Mouse (Mus musculus) thymus, postnatal 14 days (tissue): ENCODE measurements around the gene Rack1.

Experiments used
- DNase-seq: peaks from one replicate; pipeline ENCODE4 v3.0.0; 2021

The Rack1 gene

DNA sequence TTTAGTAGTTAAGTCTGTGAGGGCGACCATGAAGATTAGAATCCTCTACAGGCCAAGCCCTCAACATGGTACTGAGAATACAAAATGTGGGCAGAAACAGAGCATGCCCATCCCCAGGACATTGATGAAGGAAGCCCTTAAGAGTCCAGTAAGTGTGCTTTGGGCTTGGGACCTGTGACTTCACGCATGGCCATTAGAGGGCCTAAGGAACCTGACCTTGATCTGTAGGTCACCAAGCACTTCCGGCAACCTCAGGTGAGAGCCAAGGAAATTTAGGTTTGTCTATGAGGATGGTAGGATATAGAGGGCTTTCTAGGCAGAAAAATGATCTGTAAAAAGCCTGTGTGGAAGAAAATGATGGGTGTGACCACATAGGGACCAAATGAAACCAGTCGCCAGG lies 3.8 kb upstream of the Rack1 start:
- no peak for DNase-seq

DNA sequence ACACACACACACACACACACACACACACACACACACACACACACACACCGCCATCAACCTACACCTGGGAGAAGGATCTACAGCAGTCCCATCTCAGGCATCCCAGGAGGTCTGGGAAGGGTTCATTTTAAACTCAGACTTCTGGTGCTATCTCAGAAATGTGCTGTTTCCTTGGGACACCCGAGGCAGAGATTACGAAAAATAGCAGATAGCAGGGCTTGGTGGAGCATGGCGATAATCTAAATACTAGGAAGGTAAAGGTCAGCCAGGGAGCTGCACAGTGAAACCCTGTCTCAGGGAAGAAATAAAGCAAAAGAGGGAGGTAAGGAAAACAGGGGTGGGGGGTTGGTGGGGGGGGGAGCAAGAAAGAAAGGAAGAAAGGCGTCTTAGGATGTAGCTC lies 2.8 kb upstream of the Rack1 start:
- DNase-seq = no peak

DNA sequence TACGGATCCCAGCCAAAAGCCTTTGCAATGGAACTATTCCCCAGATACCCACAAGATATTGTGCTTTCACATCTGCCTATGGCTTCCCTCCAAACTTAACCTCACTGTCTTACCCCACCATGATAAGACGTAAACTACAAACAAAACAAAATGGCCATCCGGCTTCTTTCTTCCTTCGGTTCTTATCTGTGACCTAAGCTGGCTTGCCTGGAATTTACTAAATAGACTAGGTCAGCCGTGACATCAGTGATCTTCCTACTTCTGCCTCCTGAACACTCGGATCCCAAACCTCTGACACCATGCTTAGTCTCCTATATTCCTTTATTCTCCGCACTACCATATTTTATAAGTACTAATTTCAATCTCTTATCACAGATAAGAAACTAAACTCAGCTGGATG lies 1.8 kb upstream of the Rack1 start:
- no peak for DNase-seq

DNA sequence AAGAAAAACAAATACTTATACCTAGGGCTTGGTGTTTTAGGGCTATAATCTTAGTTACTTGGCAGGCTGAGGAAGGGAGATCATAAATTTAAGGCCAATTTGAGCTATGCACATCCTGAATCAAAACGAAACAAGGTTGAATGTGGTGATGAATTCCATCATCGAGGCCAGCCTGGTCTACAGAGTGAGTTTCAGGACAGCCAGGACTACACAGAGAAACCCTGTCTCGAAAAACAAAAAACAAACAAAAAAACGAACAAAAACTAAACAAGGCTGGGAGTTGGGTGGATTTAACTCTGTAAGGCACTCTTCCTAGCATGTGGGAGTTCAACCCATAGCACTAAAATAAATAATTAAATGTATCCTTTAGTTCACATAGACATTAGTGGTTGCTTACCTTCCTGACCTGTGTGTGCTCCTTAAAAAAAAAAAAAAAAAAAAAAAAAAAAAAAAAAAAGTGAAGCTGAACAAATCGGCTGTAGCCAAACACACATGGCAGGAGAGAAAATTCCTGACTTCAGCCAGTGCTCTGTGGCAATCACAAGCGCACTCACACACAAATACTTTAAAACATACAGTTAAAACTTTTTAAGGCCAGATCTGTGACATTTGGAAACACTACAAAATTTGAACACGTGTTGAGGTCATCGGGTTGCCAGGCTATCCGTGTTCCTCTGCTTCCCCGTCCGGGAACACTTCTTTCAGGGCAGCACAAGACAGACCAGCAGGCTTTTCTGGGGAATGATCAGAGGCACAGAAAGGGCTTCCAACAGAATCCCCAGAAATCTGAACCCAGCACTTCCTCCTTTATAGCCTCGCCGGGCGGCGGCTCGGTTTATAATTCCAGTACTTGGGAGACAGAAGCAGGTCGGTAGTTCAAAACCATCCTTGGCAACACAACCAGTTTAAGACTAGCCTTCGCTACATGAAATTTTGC lies 880 bp upstream of the Rack1 start:
- no peak for DNase-seq

DNA sequence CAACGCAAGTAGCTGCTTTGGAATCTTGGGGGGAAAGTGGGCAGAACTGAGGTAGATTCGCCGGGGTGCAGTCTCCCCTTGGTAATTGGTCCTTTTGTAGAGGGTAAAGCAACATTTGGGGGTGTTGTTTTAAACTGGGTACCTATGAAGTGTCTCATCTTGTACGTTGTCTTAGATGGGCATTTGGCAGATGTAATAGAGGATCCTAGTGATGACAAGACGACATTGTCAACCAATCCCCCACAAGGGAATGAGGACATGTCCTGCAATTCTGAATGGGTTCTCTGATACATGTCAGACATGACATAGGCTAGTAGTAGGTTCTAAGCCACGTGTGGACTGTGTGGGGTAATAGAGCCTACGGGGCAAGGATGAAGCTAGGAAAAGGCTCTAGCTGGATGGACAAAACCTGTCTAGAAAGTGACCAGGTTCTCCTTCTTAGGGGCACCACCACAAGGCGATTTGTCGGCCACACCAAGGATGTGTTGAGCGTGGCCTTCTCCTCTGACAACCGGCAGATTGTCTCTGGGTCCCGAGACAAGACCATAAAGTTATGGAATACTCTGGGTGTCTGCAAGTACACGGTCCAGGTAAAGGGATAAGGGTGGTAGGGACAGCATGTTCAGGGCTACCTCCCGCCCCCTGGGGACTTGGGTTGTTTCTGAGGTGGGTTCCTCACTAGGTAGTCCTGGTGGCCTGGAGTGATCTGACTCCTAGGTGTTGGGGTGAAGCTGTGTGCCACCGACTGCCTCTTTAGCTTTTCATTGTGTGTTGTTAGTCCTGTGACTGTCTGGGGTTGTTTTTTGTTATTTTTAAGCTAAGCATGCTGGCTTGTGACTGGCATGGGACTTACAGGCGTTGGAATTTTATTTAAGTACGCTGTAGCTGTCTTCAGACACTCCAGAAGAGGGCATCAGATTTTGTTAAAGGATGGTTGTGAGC lies 2.0 kb downstream of the Rack1 start:
- DNase-seq = no peak

DNA sequence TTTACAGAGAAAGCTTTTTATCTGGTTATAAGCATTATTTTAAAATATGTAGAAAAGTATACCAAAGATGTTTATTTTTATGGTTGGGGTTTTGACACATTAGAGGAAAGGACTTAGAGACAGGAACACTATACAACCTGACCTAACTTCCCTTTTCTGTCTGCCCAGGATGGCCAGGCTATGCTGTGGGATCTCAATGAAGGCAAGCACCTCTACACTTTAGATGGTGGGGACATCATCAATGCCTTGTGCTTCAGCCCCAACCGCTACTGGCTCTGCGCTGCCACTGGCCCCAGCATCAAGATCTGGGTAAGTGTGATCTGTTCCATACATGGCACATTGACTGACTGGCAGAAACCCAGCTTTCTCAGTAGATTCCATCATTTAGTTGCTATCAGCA lies 3.9 kb downstream of the Rack1 start:
- no peak for DNase-seq

DNA sequence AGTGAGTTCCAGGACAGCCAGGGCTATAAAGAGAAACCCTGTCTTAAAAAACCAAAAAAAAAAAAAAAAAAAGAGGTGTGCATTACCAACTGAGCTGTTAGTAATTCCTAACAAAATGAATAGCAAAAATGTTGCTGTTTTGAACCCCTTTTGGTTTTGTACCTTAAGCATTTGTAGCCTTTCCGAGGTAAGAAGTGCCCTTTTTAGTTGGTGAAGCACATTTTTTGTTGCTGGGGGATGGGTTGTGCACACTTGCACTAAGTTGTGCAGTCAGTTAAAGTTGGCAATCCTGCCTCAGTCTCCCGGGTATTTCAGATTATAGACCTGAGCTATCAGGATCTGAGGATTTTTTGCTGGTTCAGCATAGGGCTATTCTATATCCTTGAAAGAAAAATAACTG lies 4.8 kb downstream of the Rack1 start:
- no peak for DNase-seq

DNA sequence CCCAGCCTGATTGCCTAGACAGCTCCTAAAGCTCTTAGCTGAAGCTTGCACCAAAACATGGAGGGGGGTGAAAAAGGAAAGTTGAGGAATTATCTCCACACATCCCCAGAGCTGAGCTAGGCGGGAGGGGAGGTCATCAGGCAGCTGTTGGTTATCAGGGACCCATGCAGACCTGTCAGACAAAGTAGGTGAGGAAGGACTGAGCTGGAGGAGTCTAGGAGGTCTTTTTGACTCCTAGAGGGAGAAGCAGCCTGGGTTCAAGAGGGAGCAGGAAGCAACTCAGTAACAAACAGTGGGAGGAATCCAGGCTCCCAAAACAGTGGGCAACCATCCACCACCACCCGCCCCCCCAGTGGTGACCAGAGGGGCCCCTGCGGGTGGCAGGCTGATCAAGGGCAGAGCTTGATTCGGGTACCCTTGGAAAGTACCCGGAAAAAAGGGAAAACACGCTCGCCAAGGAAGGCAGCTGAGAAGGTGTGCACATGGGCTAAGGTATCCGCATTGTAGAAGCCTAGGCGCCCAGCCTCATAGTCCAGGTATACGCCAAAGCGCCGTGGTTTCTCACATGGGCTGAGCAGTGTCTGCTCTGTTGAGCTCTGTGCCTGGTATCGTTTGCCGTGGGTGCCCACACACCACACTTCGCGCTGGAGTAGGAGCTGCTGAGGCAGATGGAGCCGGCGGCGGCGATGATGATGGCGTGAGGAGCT lies 6.9 kb downstream of the Rack1 start:
- no peak for DNase-seq

DNA sequence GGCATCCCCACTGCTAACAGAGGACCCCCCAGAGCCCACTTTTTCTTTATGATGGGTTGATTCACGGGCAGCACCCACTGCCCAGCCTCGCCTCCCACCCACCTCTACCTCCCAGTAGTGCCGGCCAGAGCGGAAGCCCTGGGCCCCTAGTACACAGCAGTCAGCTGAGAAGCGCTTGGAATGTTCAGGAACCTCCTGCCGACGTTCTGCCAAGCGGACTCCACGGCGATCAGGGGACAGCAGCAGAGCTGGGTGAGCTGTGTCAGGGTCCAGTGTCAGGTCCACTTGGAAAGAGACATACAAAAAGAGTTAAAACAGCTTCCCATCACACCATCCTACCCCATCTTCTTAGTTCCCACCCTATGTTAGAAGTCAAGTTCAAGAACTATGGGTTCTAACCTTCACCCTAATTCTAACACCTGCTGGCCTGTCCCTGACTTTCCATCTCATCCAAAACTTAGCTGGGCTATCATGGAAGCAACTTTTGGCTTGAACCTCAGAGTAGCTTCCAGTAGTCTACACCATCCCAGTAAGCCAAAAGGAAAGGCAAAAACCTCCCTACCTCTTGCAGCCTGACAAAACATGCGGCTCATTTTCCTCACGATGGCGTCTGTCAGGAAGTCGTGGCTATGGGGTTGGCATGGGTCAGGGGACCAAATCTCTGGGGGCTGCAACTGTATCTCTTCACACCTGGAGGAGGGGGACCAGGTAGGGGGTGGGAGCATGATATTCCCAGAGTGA lies 7.6 kb downstream of the Rack1 start:
- no peak for DNase-seq

DNA sequence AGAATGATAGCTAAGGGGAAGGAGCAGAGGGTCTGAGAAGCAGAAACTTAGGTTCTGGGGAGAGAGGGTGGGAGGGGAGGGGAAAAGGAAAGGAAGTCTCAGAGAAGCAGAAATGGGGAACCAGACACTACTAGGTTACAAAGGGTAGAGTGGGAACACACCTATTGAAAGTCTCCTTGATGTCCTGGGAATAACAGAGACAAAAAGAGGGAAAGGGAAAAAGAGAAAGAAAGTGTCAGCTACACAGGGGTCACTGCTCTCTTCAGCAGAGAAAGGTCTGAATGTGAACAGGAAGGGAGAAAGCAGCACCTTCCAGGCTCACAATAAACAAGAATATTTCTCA lies 8.1 kb downstream of the Rack1 start:
- DNase-seq = no peak

DNA sequence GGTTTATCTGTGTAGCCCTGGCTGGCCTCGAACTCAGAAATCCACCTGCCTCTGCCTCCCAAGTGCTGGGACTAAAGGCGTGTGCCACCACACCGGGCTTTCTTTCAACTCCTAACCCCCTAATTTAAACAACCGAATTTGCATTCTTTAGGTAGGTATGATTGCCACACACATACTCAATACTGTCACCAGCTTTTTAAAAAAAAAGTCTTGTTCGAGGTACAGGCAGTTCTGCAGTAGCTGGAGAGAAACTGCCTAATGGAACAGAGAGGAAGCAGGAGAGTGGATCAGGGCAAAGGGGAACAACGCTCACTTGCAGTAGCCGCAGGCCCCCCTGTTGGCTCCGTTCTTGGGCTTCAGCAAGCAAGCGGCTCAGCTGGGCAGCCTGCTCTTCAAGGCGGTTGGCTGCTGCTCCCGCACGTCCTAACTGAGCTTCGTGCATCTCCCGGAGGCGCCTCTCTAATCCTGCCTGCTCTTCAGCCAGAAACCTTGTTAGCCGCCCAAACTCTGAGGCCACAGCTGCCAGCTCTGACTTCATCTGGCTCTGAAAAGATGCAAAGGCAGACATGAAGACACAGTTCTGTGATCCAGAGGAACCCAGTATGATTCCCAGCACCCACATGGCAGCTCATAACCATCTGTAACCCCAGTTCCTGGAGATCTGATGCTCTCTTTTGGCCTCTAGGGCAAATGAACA lies 8.8 kb downstream of the Rack1 start:
- DNase-seq = no peak

DNA sequence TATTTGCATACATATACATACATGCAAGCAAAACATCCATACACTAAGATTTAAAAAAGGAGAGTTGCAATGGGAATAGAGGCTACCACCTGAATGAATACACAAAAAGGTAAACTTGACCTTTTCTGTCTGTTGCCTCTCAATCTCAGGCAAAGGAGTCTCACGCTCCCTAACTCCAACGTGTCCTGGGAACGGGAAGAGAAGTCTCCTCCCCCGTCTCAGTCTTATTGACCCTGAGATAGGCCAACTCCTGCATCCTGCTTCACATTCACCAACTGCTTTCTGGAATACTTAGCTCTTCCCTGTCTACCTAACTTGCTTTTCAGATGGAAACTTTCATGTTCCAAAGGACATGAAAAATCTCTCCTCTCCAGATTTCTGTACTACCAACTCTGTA lies 9.3 kb downstream of the Rack1 start:
- no peak for DNase-seq

DNA sequence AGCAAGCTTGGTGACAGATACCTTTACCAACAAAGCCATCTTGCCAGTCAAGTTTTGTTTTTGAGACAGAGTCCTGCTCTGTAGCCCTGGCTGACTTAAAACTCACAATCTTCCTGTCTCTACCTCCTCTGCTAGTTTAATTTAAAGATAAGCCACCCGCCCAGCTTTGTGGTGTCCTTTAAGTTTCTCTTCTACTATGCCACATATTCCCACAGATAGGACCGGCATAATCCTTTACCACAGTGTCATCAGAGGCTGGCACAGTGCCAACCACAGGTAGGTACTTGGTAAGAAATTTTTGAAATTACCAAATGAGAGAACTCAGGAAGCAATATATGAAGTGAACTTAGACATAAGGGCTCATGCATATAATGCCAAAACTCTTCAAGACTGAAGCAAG lies 10.0 kb downstream of the Rack1 start:
- DNase-seq = no peak

DNA sequence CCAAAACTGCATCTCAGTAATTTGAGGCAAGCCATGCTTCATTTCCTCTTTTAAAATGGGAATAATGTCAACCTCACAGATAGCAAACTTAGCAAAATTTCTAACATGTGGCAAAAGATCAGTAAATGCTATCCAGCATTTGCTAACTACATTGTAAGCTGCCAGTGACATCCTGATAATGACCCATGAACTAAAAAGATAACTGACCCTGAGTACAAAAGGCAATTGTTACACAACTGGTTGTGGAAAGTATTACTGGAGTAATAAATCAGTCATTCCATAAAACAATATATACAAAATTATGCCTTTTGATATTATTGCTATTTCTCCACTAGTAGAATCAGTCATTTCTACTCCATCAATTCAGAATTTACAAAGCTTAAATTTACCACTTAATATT lies 13.7 kb downstream of the Rack1 start:
- no peak for DNase-seq

DNA sequence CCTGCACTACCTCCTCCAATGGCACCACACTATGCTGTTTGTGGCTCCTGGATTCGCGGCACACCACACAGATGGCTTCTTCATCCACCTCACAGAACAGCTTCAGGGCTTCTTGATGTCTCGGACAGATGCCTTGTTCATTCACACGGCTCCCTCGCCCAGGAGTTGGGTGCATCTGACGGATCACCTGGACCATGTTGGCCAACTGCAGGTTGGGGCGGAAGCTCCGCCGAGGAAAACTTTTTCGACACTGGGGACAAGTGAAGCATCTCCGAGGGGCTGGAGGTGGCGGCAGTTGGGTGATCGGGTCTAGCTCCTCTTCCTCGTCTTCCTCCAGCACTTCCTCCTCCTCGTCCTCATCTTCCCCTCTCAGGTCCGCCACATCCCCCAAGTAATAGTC lies 15.7 kb downstream of the Rack1 start:
- DNase-seq = peak; percentile 32

DNA sequence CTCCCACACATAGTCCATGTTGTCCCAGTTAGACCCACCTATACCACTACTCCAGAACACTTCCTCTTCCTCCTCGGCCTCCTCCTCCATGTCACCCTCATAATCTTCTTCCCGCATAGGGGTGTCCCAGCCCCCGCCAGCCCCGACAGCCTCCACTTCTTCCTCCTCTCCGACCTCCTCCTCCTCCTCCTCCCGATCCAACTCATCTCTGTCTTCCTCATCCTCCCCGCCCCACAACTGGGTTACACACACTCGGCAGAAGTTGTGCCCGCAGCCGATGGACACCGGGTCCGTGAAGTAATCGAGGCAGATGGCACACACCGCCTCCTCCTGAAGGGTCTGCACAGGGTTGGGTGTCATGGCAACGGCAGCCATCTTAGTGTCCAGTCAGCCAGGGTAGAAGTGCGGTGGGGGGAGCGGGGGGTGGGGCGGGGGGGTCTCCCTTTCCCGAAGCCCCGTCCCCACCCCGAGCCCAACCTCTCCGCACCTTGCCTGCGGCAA lies 16.2 kb downstream of the Rack1 start:
- DNase-seq = no peak

DNA sequence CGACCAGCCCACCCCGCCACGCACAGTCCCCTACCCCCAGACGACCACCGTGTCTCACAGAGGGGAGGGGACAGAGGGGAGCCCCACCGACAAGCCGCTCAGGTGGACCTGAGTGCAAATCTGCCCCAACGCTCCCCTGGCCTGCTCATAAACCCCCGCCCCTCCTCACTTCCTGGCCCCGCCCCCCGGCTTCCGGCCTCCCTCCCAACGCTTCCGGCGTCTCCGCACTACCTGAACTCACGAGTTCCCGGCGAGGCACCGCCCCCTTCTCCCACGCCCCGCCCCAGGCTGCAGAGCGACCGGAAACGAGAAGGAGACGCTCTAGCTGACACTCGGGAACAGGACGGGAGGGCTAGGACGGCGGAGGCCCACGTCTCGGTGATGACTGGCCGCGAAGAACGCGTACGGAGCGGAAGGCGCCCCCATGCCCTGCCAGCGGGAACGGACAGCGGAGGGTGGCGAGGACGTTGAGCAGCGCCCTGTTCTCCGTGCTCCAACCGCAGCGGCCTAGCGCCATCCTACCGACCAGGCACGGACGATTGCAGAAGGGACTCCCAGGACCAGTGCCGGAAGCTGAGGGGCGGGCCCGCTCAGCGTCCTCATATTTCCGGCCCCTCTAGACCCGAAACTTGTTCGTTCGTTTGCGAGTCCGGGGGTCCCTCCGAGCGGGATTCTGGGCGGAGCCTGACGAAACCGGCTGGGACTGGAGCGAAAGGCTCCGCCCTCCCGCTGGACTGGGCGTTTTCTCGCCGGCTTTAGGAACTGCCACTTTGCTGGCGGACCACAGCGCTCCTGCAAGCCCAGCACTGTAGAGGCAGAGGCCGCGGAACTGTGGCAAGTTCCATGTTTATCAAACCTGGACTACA lies 16.9 kb downstream of the Rack1 start, which contains the start of gene Trim41:
Trim41 (minus strand) TSS at position 554 of the 866 bp plus-strand sequence.
- peak; percentile 100 for DNase-seq

DNA sequence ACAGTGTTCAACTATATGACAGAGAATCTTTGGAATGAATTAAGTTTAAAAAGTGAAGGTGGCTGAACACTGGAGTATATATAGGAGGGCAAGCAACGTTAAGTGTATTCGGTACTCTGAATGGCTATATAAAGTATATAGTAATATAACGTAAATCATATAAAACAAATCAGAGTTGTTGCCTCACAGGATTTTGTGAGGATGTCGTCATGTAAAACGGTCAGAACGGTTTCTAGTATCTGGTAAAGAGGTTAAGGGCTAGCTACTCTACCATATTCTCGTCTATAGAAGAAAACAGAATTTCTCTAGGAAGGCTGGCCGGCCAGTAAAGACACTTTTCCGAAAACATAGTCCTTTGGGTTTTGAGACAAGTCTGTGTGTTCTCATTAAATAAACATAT lies 17.7 kb downstream of the Rack1 start:
- DNase-seq = no peak

DNA sequence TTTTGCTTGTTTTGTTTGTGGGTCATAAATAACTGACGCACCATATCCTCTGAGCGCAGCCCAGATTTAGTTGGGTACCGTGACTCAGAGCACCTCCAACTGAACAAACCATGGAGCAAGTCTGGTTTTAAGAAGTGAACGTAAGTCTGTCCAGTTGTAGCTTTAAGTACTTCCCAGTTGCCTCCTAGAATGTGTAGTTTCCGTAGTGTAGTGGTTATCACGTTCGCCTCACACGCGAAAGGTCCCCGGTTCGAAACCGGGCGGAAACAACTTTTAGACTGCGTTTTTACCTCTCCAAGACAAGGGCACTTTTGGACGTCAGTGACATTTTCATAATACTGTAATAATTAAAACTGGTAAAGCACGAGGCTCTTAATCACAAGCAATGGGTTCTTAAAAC lies 18.2 kb downstream of the Rack1 start:
- peak; percentile 87 for DNase-seq

DNA sequence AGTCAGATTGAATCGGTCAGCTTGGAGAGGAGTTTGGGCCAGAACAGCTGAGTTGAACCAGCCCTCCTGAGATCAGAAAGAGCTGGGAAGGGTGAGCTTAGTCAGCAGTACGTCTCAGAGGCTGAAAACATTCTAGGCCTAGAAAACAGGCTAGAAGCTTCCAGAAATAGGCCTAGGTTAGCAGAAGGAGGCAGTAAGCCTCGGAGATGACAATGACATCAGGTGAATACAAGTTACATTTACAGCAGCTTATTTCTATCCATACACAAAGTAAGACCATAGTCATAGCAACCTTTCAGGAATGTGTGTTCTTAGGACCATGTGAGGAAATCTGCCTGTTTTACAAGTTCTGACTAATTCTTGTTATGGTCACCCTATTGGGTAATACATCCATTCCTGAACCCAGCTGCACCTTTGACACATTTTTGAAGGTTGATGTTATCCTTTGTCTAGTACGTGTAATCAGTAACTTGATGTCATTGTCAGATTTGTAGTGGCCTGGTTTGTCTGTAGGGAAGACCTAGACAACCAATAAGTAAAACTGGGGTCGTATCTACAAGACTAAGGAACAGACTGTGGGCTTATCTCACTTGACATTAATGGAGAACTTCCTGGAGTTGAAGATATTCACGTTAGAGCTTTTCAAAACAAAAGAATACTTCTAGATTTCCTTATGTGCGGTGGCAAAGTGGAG lies 19.6 kb downstream of the Rack1 start:
- no peak for DNase-seq
